Mouse (Mus musculus): ENCODE measurements around the gene Rpl18. TPM values are rescaled to one million over a fixed set of nuclear protein-coding genes. Genes with fewer than 3 reads are reported as not detected.
A peak's percentile ranks its signal among the peaks of the same experiment; 100 is the strongest.

The Rpl18 gene
- total RNA-seq (2021) = 100 to 1,000 TPM; 787 to 798 TPM

DNA sequence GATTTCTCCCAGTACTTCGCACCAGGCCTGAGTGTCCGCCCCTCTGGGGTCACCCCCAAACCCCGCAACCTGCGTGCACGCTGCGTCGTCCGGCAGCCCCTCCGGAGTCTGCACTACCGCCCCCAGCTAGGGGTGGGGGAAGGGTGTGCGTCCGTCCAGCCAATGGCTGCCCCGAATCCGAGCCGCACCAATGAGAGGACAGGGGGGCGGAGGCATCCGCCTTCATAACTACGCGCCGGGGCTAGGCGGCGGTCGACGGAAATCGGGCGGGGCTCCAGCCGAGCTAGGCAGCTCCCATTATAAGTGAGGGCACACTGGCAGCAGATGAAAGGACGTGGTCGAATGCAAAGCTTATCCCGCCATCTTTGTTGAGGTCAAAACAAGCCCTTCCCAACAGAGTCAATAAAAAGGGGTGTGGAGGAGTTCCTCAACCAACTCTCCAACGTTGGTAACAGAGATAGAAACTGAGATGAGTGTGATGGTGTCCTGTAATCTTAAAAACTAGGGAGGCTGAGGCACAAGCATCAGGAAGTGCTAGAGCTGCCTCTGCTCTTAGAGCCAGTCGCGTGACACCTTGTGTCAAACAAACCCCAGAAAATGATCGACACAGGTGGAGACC lies at the start of gene Rpl18:
Rpl18 (plus strand) TSS at position 368 of the 619 bp plus-strand sequence.
- peak; percentile 98 for DNase-seq

DNA sequence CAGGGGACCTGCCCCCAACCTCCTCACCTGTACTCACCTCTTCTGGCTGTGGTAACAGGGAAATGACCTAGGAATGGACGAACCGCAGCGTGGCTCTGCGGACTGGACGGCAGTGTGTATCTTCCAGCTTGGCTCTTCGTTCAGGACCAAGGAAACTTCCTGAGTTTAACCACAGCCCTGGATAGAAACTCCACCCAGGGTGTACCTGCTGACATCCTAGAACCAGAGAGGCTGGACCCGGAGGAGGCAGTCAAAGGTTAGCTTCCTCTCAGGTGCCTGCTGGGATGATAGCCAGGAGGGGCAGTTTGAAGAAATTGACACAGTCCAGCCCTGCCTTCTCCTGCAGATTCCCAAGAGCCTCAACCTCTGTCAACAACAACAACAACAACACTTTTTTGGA lies 49.1 kb upstream of the Rpl18 start, which contains the start of gene Fut2:
Fut2 (minus strand) TSS at position 234 of the 400 bp plus-strand sequence.
- no peak for DNase-seq

DNA sequence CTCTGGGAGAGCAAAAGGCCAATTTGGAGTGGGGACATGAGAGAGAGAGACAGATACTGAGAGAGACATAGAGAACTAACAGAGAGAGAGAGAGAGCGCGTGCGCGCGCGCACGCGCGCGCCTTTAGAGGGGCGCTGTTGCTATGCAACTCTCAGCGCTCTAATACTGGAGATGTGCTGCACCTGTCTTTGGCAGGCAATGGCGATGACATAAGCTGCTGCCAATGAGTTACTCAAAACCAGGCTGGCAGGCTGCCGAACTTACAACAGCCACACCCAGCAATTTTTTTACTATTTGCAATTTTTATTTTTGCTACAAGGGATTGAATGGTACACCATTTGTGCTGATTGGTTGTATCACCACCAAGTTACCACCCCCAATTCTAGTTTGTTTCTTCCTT lies 47.5 kb upstream of the Rpl18 start:
- DNase-seq = no peak

DNA sequence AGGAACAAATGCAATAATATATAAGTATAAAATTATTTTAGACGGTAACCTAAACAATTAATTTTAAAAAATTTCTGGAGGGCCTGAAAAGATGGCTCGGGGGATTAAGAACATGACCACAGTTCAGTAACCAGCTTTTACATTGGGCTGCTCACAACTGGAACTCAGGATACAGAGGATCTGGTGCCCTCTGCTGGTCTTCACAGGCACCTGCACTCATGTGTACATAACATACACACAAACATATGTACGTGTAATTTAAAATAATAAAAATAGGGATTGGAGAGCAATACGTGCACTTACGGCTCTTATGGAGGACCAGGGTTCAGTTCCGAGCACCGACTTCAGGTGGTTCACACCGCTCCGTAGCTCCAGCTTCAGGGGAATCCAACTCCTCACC lies 46.3 kb upstream of the Rpl18 start:
- DNase-seq = no peak

DNA sequence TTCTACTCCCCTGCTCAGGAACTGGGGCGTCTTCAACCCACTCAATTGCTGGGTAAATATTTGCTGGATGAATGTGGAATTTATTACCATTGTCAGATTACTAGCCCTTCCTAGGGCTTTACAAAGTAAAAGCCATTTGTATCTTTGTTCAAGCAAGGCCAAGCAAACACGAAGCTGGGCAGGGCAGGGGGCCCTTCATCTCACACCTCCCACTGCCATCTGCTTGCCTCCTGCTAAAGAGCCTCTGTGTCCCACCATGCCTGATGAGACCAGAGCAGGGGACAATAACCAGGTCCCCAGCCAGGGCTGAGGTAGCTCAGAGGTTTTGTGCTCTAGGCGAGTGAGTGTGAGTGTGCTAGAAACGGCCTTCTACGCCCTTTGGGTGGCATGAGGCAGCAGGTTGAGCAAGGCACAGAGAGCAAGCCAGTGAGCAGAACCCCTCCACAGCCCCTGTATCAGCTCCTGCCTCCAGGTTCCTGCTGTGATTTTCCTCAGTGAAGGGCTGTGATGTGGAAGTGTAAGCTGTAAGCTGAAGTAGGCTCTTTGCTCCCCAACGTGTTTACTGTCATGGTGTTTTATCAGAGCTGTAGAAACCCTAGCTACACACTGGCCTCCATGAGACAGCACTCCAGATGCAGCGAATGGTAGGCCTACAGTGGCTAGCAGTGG lies 37.5 kb upstream of the Rpl18 start:
- DNase-seq = no peak

DNA sequence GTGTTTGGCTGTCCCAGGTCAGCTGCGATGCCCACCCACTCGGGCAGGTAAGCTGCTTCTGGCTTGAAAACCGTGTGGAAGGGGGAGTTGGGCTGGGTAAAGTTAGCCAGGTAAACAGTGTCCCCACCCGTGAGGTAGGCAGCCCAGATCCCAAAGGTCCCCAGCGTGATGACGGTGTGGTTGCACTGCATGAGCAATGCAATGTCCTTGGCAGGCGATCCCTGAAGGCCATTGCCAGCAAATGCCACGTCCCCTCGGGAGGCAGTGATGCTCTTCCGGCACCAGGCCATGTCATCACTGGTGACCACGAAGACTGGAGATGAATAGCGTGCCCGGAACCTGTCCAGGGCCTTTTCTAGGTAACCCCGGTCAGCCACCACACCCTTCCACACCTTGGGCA lies 36.7 kb upstream of the Rpl18 start:
- DNase-seq = no peak

DNA sequence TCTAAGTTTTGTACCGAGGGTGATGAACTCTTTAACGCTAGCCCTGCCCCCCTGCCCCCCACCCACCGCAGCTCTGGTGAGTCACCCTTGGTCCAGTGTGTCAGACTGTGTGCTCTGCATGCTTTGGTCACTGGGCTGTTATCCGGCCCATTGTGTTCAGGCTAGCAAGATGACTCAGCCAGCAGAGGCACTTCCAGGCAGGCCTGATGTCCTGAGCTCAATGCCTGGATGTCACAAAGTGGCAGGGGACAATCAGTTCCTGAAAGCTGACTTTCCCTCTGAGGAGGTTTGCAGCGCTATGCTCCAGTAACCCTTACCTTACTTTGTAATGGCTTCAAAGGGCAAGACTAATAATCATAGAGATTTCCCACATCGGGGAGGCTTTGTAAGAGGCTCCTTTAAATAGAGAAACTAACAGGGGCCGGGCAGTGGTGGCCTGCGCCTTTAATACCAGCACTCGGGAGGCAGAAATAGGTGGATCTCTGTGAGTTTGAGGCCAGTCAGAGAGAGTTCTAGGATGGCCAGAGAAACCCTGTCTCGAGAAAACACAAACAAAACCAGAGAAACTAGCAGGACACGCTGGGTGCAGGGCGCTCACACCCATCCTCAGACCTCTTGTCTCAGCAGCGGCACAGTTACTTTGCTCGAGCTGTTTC lies 35.2 kb upstream of the Rpl18 start:
- DNase-seq = peak; percentile 70

DNA sequence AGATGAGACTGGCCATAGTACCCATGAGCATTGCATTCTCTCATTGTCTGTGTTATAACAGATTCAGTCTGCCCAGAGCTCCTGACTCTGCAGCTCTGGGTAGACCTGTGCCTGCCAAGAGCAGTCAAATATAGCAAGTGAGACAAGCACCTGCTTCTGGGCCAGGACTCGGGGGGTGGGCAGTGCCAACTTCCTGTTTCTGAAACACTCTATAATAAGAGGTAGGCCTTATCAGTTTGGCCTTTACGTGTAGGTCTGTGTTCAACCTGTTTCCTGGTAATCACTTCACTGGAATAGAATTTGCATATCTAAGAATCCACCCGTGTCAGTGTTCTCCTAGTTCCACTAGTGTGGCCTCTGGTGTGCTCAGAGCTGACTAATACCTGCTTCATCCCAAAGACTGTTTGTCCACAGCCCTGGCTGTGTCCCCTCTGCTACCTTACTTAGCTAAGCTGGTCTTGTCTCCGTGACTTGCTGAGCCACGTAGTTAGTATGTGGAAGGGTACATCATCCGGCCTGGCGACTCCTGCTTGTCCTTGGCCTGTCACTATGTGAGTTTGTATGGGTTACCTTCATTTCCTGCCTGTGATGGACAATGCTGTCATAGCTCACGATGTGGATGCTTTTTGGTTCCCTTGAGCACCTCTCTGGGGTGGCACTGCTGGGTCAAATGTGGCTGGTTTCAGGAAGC lies 34.1 kb upstream of the Rpl18 start:
- DNase-seq = peak; percentile 73

DNA sequence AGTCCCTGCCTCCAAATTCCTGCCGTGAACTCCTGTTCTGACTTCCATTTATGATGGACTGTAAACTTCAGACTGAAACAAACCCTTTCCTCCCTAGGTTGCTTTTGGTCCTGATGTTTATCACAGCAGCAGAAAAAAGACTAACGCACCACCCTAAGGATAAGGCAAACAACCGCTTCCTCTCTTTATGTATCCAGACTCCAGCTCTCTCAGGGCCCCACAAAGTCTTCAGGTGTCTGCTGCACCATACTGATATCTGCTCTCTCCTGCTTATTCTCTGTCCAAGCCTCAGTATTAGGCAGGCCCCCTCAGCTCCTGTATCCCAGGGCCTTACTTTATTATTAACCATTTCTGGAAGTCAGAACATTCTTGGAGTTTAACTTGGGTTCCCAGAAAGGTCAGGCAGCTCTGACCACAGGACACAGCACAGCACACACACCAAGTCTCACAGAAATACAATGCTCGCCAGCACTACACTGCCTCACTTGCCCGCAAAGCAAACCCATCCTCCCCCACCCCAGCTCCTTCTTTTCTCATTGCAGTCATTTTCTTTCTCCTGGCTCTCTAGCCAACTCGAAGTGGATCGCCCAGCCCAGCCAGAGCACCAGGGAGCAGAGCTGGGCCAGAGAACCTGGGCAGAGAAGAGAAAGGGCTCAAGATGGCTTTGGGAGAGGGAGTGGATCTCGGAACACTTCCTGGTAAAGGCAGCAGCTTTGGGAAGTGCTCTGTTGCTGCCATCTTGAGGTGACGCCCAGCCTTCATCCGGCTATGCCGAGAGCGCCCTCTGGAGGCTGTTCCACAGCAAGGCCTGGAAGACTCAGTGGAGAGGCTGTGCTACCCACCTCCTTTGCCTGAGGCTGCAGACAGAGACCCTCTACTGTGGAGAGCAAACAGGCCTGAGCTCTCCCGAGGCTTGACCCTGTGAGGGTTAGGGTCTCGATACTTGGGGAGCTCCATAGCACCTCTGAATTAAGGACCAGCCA lies 32.8 kb upstream of the Rpl18 start:
- peak; percentile 95 for DNase-seq

DNA sequence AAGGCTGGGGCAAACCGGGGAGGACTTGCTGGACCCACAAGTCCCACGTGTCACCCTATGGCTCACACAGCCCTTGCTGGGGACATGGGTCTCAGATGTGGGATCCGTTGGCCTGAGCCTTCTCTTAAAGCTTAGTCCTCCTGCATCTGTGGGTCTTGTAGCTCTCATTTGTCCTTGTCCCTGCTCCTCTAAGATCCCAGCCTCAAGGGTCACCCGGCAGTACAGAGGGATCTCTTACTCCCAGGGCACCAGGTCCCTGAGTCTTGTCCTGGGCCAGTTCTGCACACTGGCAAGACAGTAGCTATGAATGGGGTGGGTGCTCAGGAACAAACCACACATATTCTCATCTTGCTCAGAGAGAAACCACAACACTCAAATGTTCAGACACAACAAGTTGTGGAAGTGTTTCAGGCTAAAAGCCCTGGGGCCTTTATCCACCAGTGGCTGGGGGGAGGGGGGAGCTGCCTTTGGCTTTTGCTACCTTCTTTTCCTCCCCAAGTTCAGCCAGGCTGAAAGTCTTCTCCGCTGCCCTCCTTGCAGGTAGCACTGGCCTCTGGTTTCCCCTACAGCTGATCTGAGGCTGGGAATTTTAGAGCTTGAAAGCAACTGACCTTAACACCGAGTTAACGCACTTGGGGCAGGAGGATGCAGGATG lies 31.7 kb upstream of the Rpl18 start, which contains the start of gene Ntn5:
Ntn5 (plus strand) TSS at position 627 of the 655 bp plus-strand sequence.
- DNase-seq = no peak

DNA sequence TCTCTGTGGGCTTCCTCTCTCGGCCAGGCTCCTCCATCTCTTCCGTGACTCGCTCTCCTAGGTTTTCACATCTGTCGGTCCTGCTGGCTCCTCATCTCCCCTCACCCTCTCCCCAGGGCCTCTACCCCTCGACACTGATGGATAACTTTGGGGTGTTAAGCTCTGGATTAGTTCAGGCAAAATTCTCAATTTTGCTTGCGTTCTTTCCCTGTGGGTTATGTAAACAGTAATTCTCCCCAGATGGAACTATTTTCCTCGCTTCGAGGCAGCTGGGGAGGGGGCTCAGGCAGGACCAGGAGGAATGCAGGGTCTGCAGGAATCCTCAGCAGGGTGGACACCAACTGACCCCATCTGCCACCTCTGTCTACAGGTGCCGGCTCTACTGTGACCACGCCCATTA lies 29.4 kb upstream of the Rpl18 start:
- no peak for DNase-seq

DNA sequence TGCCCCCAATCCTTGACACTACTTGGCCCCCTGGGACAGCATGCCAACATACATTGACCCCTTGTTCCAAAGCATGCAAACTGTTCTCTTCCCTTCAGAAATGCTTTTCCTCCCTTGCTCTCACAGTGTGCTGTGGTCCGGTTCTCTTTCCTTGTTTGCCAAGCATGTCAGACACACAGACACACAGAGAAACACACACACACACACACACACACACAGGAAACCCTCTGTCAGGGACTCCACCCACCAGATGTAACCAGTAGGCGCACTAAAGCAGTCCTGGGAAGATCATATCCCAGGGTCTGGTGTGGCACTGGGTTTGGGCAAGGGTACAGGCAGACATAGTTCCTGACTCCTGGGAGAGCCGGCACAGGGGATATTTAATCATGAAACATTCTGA lies 28.4 kb upstream of the Rpl18 start:
- DNase-seq = no peak

DNA sequence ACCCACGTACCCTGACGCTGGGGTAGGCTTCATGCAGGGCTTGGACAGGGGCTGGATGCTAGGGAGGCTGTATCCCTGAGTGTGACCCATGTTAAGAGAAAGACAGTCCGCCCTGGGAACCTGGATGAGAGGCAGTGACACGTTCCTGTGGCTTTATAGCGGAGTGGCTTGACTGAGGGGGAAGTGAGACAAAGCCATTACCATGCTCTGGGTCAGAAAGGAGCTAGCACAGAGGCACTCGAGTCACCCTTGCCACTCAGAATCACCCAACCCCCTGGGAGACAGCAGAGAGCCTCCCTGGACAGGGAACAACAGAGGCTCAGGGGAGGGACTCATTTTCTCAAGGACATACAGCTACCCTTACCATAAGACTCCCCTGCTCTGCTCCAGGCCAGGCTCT lies 26.2 kb upstream of the Rpl18 start:
- no peak for DNase-seq

DNA sequence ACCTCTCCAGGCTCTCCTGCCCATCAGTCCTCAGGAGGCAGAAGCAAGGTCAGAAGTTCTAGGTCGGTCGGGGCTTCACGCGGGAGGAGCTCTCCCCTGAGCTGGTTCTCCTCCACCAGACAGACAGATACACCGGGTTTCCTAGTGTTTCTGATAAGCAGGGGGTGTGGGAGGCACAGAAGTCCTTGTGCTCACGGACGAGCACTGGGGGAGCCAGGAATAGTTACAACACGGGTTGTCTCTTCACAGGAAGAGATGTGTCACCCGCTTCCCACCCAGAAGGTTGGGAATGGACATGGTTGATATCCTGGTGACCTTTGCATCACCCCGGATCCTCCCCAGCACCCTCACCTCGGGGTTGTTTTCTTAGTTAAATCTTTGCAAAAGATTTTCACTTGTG lies 25.5 kb upstream of the Rpl18 start:
- DNase-seq = no peak

DNA sequence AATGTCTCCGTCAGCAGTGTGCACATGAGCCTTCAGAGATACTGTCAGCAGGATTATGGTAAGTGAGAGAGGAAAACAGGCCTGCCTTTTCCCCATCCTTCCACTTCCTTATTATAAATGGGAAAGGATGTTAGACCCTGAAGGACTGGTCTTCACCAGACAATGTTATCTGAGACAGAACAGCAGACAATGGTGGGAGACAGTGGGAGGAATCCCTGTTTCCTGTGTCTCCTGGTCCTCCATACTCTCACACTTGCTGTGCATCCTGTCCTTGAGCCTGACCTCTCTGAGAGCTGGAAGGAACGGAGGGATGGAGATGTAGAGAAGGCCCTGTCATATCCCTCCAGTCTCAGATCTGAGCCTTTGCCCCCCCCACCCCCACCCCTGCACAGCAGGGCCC lies 22.9 kb upstream of the Rpl18 start:
- DNase-seq = no peak

DNA sequence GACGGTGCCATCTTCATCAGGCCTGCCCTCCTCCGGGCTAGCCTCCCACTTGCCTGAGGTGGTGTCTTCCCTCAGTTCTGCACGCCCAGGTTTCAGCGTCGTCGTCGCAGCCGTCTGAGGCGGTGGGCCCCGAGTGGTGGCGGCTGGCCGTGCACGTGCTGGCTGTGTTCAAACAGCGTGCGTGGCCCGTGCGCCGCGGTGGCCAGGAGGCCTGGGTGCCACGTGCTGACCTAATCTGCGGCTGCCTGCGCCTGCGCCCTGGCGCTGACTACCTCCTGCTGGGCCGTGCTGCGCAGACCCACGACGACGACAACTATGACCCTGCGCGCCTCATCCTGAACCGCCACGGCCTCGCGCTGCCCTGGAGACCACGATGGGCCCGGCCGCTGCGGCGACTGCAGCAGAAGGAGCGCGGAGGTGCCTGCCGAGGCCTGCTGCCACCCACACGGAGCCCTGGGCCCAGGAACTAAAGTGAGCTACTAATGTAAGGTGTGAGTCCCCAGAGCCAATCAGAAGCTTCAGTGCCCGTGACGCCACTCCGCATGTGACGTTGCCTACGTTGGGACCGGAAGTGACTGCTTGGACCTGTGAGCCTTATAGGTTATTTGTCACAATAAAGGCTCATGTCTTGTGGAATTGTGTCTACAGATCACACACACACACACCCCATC lies 21.2 kb upstream of the Rpl18 start, which contains the start of gene Sec1:
Sec1 (minus strand) TSS at position 482 of the 671 bp plus-strand sequence.
- DNase-seq = peak; percentile 4

DNA sequence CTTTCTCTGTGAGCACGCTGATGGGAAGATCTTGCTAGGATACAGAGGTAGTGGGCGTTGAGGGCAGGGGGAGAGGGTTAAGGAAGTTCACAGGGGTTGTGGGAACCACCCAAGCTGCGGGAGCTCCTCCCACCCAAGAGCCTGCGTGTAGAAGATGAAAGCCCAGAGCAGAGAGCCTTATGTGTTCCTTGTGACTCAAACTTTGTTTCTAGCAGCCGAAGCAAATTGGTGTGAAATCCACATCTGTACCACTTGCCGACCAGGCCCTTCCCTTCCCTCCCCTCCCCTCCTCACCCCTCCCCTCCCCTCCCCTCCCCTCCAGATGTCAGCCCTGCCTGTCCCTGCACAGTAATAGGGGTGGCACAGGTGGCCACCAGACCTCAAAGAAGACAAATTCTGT lies 20.2 kb upstream of the Rpl18 start:
- DNase-seq = no peak

DNA sequence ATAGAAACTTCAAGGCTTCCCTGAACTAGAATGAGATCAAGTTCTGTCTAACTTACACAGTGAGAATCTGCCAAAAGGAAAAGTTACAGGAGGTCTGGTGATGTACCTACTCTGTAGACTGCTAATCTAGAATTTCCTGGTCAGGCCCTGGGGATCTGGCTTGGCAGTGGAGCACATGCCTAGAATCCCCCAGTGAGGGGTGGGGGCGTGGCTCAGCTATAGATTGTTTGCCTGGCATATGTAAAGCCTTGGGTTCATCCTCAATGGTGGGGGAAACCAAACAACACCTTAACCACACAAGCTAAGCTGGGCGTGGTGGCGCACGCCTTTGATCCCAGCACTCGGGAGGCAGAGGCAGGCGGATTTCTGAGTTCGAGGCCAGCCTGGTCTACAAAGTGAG lies 17.4 kb upstream of the Rpl18 start:
- DNase-seq = no peak

DNA sequence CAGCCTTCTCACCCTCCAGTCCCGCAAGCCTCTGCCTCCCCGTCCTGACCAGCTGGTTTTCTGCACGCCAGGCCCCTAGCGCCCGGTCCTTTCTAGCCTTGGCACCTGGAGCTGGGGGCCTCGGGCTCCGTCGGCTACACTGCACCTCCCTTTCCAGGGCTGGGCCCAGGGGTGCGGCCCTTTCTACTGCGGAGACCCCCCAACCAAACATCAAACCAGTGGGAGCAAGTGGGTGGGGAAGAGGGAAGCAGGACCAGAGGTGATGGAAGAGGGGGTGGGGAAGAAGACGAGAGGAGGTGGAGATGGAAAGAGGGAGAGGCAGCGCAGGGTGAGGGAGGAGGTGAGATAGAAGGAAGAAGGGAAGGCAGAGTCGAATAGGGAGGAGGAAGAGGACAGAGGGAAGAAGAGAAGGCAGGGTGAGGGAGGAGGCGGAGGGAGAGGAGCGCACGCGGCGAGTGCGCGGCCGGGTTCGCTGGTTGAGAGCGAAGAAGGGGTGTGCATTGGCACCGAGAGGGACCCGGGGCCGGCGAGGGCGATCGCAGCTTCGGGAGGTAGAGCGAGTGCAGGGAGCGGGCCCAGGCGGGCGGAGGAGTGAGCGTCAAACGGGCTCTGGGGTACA lies 15.6 kb upstream of the Rpl18 start, which contains the start of gene Car11:
Car11 (plus strand) TSS at position 321 of the 619 bp plus-strand sequence.
- peak; percentile 33 for DNase-seq

Data from heart, postnatal 4 days (tissue).